Mouse (Mus musculus) hindbrain, embryonic 11.5 days (tissue): ENCODE results near the gene Ppil6. TPM values are rescaled to one million over a fixed set of nuclear protein-coding genes. Genes with fewer than 3 reads are reported as not detected.

Source experiments
- ATAC-seq: fragments of 200-750 bp; cut with Nextera tagmentation; 2 replicates; pipeline ENCODE4 v1.8.0; 2017; ENCODE audit warnings: mild to moderate bottlenecking, moderate TSS enrichment, moderate library complexity; ENCODE audit not compliant: low FRiP score
- DNase-seq: peaks from one replicate; pipeline ENCODE4 v3.0.0-alpha.2; 2015; ENCODE audit warnings: low spot score
- H3K27ac ChIP-seq: fragments of 300-500 bp; sonication (generic); 2 replicates; pipeline ENCODE4 v1.5.1; 2014; ENCODE audit warnings: mild to moderate bottlenecking, low read depth, low read length
- H3K27me3 ChIP-seq: fragments of 300-500 bp; sonication (generic); 2 replicates; pipeline ENCODE4 v1.6.1; 2014; ENCODE audit warnings: mild to moderate bottlenecking, low read length, moderate library complexity, mixed read lengths; ENCODE audit not compliant: control insufficient read depth, insufficient read depth
- H3K36me3 ChIP-seq: fragments of 300-500 bp; sonication (generic); 2 replicates; pipeline ENCODE4 v1.6.1; 2014; ENCODE audit warnings: mild to moderate bottlenecking, low read length, moderate library complexity, mixed read lengths; ENCODE audit not compliant: control insufficient read depth, insufficient read depth
- H3K4me1 ChIP-seq: fragments of 300-500 bp; sonication (generic); replicated peaks from 2 replicates; pipeline ENCODE4 v1.6.1; 2014; ENCODE audit warnings: low read length, mixed read lengths; ENCODE audit not compliant: control insufficient read depth, insufficient read depth
- H3K4me2 ChIP-seq: fragments of 300-500 bp; sonication (generic); replicated peaks from 2 replicates; pipeline ENCODE4 v1.6.1; 2014; ENCODE audit warnings: mild to moderate bottlenecking, low read depth, low read length
- H3K4me3 ChIP-seq: fragments of 300-500 bp; sonication (generic); 2 replicates; pipeline ENCODE4 v1.5.1; 2014; ENCODE audit warnings: low read depth, low read length
- H3K9ac ChIP-seq: fragments of 300-500 bp; sonication (generic); 2 replicates; pipeline ENCODE4 v1.6.1; 2014; ENCODE audit warnings: low read depth, low read length
- H3K9me3 ChIP-seq: fragments of 300-500 bp; sonication (generic); 2 replicates; pipeline ENCODE4 v1.6.1; 2016; ENCODE audit warnings: low read length; ENCODE audit not compliant: control insufficient read depth
- WGBS: fragments of 180-500 bp; shearing (Covaris S2); extraction: QIAGEN DNeasy Blood & Tissue Kit; methylation state at CpG from one replicate; pipeline ENCODE4 v1.1.7; 2014; 5-methylcytosine and 5-hydroxymethylcytosine counted together
- polyA plus RNA-seq: library from polyadenylated mRNA; unstranded; fragments of >200 nt; fragmentation: Nextera tagmentation; extraction: Ambion mirVana; gene quantifications from 2 replicates; pipeline ENCODE4 v1.2.1, GENCODE M21; 2014

Gene Ppil6
- polyA plus RNA-seq, 1 experiment from 2014 or later, result 1.3 TPM

DNA sequence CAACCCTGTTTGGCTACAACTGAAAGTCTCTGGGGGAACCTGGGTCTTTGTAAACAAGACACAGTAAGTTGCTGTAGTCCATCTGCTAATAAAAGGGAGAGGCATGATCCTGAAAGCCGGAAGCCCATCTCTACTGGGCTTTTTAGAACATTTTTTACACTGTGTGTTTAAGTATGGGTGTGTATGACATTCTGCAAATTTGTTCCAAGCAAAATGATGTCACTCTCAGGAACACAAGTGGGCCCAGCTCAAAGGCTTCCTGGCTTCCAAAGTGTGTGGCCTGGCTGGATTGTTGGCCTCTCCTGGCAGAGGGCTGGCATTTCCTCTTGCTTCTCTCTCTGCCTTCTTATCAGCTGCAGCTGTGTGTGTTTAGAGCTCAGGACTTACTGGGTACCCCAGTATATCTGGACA is 15.3 kb upstream of the Ppil6 start:
- no peaks in the 10 kb centered on the region for H3K36me3 ChIP-seq
- no peak for ATAC-seq
- no peak overlapping the region for H3K4me3 ChIP-seq
- H3K9ac ChIP-seq, result no peak overlapping the region
- H3K27ac ChIP-seq, result no peak overlapping the region
- no peaks in the 10 kb centered on the region for H3K9me3 ChIP-seq
- 84% methylated on average over 1 of the region's 1 CpGs for WGBS
- no peaks in the 10 kb centered on the region; the same call in 1 of the 2 replicates for H3K4me1 ChIP-seq
- no peak overlapping the region for H3K4me2 ChIP-seq
- no peaks in the 10 kb centered on the region for H3K27me3 ChIP-seq
- no peak for DNase-seq

DNA sequence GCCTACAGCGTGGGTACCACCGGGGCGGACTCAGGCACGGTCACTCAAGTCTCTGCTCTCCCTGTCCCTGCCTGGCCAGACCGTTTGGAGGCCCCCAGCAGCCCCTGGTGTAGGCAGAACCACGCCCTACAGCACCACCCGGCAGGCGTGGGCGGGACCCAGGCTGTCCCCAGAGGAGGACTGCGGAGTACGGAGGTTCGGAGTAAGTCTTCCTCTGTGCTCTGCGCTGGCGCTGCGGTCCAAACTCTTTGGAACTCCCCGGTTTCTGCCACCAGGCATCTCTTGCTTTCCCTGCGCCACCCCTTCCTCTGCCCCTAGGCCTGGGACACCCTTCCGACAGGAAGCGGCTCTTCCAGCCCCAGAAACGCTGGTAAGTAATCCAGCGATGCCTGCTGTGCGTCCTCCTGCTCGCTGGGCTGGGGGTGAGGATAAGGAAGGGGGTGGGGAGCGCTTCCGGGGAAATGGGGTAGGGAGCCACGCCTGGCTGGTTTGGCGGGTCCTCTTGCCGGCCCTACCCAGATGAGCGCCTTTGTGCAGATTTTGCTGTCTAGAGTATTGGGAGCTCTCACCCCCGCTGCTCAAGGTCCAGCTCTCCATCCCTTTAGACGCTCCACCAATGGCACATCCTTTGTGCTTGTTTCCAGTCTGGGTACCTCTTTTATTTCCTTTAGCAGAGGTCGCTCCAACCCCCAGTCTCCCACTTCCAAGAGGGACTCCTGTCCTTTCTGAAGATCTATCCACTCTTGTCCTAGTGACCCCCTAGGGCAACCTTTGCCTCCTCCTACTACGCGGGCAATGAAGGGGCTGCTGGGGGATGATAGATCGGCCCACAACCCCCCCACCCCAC is 13.8 kb upstream of the Ppil6 start, which contains the start of gene Mical1:
Gene Mical1 (plus strand): TSS at position 144 of the 847 bp plus-strand sequence.
- H3K4me3 ChIP-seq, result peak within 1 kb of the TSS; percentile 51
- H3K27me3 ChIP-seq, result no peaks in the 10 kb centered on the region
- peak; percentile 71 for DNase-seq
- ATAC-seq, result peak; percentile 69
- H3K9me3 ChIP-seq, result no peaks in the 10 kb centered on the region
- H3K27ac ChIP-seq, result peak within 1 kb of the TSS; percentile 74
- H3K4me1 ChIP-seq, result no peaks in the 10 kb centered on the region; the same call in 1 of the 2 replicates
- no peaks in the 10 kb centered on the region for H3K36me3 ChIP-seq
- WGBS, result 0% methylated on average over 35 of the region's 35 CpGs
- peak within 1 kb of the TSS; percentile 57 for H3K4me2 ChIP-seq
- H3K9ac ChIP-seq, result peak within 1 kb of the TSS; percentile 71

DNA sequence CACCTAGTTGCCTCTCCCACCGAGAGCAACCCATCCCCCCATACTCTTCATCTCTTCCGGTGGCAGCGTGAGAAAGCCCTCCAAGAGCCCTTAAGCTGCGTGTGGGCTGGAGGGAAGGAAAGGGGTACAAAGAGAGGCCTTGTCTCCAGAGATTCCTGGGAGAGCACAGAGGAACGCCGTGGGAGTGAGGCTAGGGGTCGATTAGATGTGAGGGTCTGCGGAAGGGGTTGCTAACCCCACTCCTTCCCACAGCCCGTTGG is 13.3 kb upstream of the Ppil6 start:
- Histone ChIP-seq H3K9me3 (no peaks in the 10 kb centered on the region), H3K4me1 (no peaks in the 10 kb centered on the region; the same call in 1 of the 2 replicates), H3K27ac (peak overlapping the region; percentile 74), H3K27me3 (no peaks in the 10 kb centered on the region), H3K4me3 (peak overlapping the region; percentile 51), H3K9ac (peak overlapping the region; percentile 71), H3K36me3 (no peaks in the 10 kb centered on the region), H3K4me2 (peak overlapping the region; percentile 57)
- ATAC-seq, result peak; percentile 43
- WGBS, result 0% methylated on average over 9 of the region's 9 CpGs
- peak; percentile 82 for DNase-seq

DNA sequence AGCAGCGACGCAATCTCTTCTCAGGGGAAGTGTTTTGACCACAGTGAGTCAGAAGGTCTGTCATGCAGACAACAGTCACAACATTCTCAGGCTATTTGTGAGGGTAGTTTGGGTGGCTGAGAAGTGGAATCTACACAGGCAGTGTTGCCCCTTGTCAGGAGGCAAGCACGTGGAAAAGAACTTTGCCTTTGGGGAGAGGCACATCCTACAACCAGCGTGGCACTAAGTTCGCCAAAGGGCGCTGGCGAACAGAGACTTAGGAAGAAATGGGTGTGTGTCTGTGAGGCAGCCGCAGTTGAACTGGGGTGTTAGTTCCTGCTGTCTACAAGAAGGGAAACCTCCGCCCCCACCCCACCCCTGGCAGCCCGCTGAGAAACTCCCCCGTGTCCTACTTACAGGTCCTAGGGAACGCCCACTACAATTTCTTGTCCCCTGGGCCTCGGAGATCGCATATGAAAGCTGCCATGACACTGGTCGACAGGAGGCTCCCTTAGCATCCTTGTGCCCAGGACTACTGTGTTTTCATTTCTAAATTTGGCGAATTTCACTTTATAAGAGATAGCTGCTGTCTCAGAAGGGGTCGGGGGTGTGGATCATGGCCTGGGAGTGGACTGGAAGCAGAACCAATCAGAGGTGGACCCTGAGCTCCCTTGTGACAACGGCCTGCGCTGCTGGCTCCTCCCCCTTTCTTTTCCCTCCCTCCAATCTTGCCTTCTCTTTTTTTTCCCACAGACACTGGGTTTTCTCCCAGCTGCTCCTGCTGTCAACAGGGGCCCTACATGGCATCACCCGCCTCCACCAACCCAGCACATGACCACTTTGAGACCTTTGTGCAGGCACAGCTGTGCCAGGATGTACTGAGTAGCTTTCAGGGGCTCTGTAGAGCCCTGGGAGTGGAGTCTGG is 12.7 kb upstream of the Ppil6 start:
- ATAC-seq (peak; percentile 81), DNase-seq (peak; percentile 63)
- Histone ChIP-seq H3K9me3 (no peaks in the 10 kb centered on the region), H3K9ac (peak overlapping the region; percentile 71), H3K27ac (peak overlapping the region; percentile 74), H3K27me3 (no peaks in the 10 kb centered on the region), H3K4me1 (no peaks in the 10 kb centered on the region; the same call in 1 of the 2 replicates), H3K36me3 (no peaks in the 10 kb centered on the region), H3K4me3 (peak overlapping the region; percentile 51), H3K4me2 (peak overlapping the region; percentile 57)
- under 1% methylated on average over 20 of the region's 20 CpGs for WGBS

DNA sequence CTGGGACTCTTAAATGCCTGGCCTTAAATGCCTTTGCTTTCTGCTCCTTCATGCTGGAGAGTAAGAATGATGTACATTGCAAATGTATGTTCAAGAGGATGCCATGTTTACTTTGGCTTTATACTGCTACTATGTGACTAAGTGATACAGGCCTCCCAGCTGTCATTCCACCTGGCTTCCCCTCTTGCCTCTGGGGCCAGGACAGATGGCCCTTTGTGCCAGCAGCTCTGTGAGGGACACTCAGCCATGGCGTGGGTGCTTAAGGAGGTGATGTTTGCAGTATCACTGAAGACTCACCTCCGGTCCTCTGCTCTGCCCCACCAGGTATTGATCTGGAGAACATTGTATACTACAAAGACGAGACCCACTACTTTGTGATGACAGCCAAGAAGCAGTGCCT is 10.3 kb upstream of the Ppil6 start:
- Histone ChIP-seq H3K27me3 (no peaks in the 10 kb centered on the region), H3K27ac (no peak overlapping the region), H3K36me3 (0 out of 2 replicates have a peak, but pooled peaks cover 3% of the 10 kb centered on the region), H3K4me2 (no peak overlapping the region), H3K4me1 (no peaks in the 10 kb centered on the region; the same call in 1 of the 2 replicates), H3K4me3 (no peak overlapping the region), H3K9me3 (no peaks in the 10 kb centered on the region), H3K9ac (no peak overlapping the region)
- 92% methylated on average over 3 of the region's 3 CpGs for WGBS
- ATAC-seq (no peak), DNase-seq (no peak)

DNA sequence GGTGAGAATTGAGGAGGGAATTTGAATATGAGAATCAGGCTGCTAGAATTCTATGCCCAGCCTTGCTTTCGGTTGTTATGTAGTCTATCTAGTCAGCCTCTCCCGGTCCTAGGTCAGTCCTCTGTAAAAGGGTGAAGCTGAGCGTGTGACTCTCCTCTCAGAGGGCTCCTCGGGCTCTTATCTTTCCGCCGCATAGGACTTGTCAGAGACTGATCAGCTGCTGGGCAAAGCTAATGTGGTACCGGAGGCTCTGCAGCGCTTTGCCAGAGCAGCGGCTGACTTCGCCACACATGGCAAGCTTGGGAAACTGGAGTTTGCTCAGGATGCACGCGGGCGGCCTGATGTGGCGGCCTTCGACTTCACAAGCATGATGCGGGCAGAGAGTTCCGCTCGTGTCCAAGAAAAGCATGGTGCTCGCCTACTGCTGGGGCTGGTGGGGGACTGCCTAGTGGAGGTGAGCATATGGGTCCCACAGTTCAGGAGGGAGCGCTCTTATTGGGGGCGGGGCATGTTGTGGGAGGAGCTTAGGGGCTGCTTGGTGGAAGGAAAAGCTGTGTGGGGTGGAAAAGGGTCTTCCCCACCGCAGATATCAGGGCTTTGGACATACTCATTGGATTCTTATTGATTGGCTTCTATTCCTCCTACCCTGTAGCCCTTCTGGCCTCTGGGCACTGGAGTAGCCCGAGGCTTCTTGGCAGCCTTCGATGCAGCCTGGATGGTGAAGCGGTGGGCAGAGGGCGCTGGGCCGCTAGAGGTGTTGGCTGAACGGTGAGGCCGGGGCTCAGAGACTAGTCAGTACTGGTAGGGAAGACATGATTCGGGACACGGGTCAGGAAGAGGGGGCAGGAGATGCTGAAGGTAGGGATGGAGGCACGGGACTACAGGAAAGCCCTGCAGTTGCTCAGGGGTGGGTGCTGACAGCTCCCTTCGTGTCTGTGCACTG is 9.0 kb upstream of the Ppil6 start:
- Histone ChIP-seq H3K4me2 (no peak overlapping the region), H3K9ac (no peak overlapping the region), H3K4me1 (no peaks in the 10 kb centered on the region; the same call in 1 of the 2 replicates), H3K27ac (no peak overlapping the region), H3K27me3 (no peaks in the 10 kb centered on the region), H3K9me3 (no peaks in the 10 kb centered on the region), H3K36me3 (0 out of 2 replicates have a peak, but pooled peaks cover 7% of the 10 kb centered on the region), H3K4me3 (no peak overlapping the region)
- DNase-seq, result no peak
- no peak for ATAC-seq
- WGBS, result 73% methylated on average over 33 of the region's 33 CpGs

DNA sequence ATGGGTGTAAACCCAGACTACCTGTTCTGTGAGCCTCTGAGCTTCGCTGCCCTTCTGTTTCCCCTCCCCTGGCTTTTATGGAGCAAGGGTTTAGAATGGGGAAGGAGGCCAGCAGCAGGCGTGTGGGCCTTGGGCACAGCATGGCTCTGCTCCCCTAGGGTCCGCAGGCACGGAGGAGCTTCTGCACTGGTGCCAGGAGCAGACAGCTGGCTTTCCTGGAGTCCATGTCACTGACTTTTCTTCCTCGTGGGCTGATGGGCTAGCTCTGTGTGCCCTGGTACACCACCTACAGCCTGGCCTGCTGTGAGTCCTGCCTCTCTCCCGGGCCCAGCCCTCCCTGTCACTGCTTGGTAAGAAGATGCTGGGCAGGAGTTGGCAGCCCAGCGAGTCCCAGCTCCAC is 7.8 kb upstream of the Ppil6 start:
- DNase-seq (no peak), ATAC-seq (no peak)
- Histone ChIP-seq H3K4me1 (no peaks in the 10 kb centered on the region; the same call in 1 of the 2 replicates), H3K27ac (no peak overlapping the region), H3K36me3 (0 out of 2 replicates have a peak, but pooled peaks cover 7% of the 10 kb centered on the region), H3K9ac (no peak overlapping the region), H3K9me3 (no peaks in the 10 kb centered on the region), H3K4me3 (no peak overlapping the region), H3K4me2 (no peak overlapping the region), H3K27me3 (no peaks in the 10 kb centered on the region)
- WGBS, result 81% methylated on average over 7 of the region's 7 CpGs

DNA sequence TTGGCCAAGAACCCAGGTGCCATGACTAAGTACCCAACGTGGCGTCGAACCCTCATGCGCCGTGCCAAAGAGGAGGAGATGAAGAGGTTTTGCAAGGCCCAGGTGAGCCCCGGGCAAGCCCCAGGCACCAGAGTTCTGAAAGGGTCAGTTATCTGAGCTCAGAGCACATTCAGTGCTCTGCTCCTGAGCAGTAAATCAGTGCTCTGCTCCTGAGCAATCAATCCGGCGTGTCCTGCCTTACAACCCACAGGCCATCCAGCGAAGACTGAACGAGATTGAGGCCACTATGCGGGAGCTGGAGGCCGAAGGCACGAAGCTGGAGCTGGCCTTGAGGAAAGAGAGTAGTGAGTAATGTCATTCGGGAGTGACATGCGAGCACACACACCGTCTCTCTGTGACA is 4.5 kb upstream of the Ppil6 start:
- H3K27ac ChIP-seq, result no peak overlapping the region
- WGBS, result 95% methylated on average over 16 of the region's 16 CpGs

More for the DNA sequence above, 4.5 kb upstream of the Ppil6 start:
- Histone ChIP-seq H3K9ac (no peak overlapping the region), H3K4me2 (no peak overlapping the region), H3K9me3 (no peaks in the 10 kb centered on the region), H3K36me3 (0 out of 2 replicates have a peak, but pooled peaks cover 7% of the 10 kb centered on the region), H3K4me1 (0 out of 2 replicates have a peak, but pooled peaks cover 2% of the 10 kb centered on the region), H3K4me3 (no peak overlapping the region), H3K27me3 (no peaks in the 10 kb centered on the region)
- ATAC-seq (no peak), DNase-seq (no peak)
